Comparison of ENCODE assay signal across 9 mouse cellular contexts in the genomic region with DNA sequence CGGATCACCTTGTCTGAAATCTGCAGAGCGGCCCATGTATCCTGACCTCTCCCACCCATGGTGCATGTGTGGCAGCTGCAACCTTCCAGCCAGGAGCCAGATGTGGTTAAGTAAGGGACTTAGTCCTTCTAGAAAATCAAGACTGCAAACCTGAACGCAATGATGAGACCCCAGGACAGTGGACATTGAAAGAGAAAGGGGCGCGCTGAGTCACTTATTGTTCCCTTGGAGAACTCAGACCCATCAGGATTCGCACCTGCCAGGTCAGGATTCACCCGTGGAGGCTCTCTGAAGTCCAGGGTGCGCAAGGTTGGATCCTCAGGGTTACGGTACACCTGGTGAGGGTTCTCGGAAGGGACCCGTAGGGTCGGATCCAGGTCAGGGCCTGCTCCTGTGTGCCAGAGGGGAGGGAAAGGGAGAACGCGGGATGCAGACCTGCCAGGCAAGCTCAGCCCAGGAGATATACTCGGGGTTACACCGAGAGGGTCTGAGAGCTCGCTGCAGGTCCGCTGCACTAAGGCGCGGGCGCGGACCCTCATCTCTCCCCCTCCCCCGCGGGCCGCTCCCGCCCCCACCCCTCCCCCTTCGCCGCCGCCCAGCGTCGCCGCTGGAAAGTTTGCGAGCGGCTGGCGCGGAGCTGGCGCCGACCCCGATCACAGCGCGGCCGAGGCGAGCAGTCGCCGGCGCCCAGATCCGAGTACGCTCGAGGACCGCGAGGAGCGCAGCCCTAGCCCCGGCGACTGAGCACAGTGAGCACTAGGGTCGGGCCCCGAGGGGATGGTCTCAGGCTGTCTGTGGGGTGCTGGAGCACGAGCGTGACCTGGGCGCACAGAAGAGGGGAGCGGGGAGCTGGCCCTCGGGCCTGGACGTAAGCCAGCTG. TPM values are rescaled to one million over a fixed set of nuclear protein-coding genes. Genes with fewer than 3 reads are reported as not detected.
DNase-seq lines count a peak whose midpoint lies in the region; ATAC-seq and TF ChIP-seq lines count a peak whose summit lies in the region.
"Had no signal": no experiment of that assay in that cellular context is flagged by ENCODE, and none has a peak within 500 bp of the region (broad histone marks: within the 10 kb centered on the region; RNA-seq: fewer than 3 reads in every experiment).

A gene (plus strand): TSS at position 615 of the 880 bp plus-strand sequence.

- H3K27me3 ChIP-seq in kidney, adult 2 months (replicated peaks; ENCODE audit: control insufficient read depth, insufficient read depth, low read length): 0 out of 2 replicates have a peak, but pooled peaks cover 2% of the 10 kb centered on the region
- peaks cover 65% of the 10 kb centered on the region for H3K27me3 ChIP-seq in embryonic facial prominence, embryonic 12.5 days
- peaks cover 65% of the 10 kb centered on the region for H3K27me3 ChIP-seq in intestine, embryonic 15.5 days (replicated peaks)
- H3K27me3 ChIP-seq in midbrain, embryonic 14.5 days (ENCODE audit: control insufficient read depth, insufficient read depth, low read length): peaks cover 47% of the 10 kb centered on the region

- H3K4me2 ChIP-seq in embryonic facial prominence, embryonic 12.5 days (replicated peaks): peak within 1 kb of the TSS; percentile 83
- peak within 1 kb of the TSS; percentile 91 for H3K4me2 ChIP-seq in intestine, embryonic 15.5 days (replicated peaks)
- H3K4me2 ChIP-seq in midbrain, embryonic 14.5 days (ENCODE audit: low read length): peak within 1 kb of the TSS; percentile 52

- no peak for TF ChIP-seq POLR2A in kidney, adult 2 months (IDR thresholded peaks at IDR 0.05; ENCODE audit: low read depth, low read length)

- 13% methylated on average over 55 of the region's 62 CpGs for whole genome bisulfite sequencing in kidney, adult 2 months
- WGBS in embryonic facial prominence, embryonic 12.5 days: 8% methylated on average over 46 of the region's 62 CpGs
- WGBS in intestine, embryonic 15.5 days: 14% methylated on average over 42 of the region's 62 CpGs
- 10% methylated on average over 46 of the region's 62 CpGs for WGBS in midbrain, embryonic 14.5 days

- no peaks in the 10 kb centered on the region for H3K36me3 ChIP-seq in kidney, adult 2 months (ENCODE audit: control insufficient read depth, insufficient read depth, low read length)
- H3K36me3 ChIP-seq in embryonic facial prominence, embryonic 12.5 days: no peaks in the 10 kb centered on the region
- no peaks in the 10 kb centered on the region for H3K36me3 ChIP-seq in intestine, embryonic 15.5 days
- H3K36me3 ChIP-seq in midbrain, embryonic 14.5 days (ENCODE audit: control insufficient read depth, insufficient read depth, low read length): no peaks in the 10 kb centered on the region
- H3K36me3 ChIP-seq: G1E had no signal

- peak within 1 kb of the TSS; percentile 65 for H3K9ac ChIP-seq in embryonic facial prominence, embryonic 12.5 days
- H3K9ac ChIP-seq in intestine, embryonic 15.5 days: peak within 1 kb of the TSS; percentile 59
- peak within 1 kb of the TSS; percentile 16; the same call in 1 of the 2 replicates for H3K9ac ChIP-seq in midbrain, embryonic 14.5 days (replicated peaks; ENCODE audit: low read length)

- H3K4me3 ChIP-seq in kidney, adult 2 months (ENCODE audit: insufficient read depth, low read depth, low read length): peak within 1 kb of the TSS; percentile 52
- H3K4me3 ChIP-seq in embryonic facial prominence, embryonic 12.5 days: peak within 1 kb of the TSS; percentile 40
- H3K4me3 ChIP-seq in intestine, embryonic 15.5 days (replicated peaks): peak within 1 kb of the TSS; percentile 45
- peak within 1 kb of the TSS; percentile 23; the same call in 1 of the 2 replicates for H3K4me3 ChIP-seq in midbrain, embryonic 14.5 days (replicated peaks; ENCODE audit: low read depth, low read length)

- no peak for TF ChIP-seq CTCF in kidney, adult 2 months (conservative IDR thresholded peaks at IDR 0.05; ENCODE audit: insufficient read depth, insufficient read length, low read depth, low read length)

- peak within 1 kb of the TSS; percentile 62 for H3K27ac ChIP-seq in kidney, adult 2 months (ENCODE audit: insufficient read depth, low read depth, low read length)
- H3K27ac ChIP-seq in embryonic facial prominence, embryonic 12.5 days: no peak within 1 kb of the TSS
- H3K27ac ChIP-seq in intestine, embryonic 15.5 days: no peak within 1 kb of the TSS
- no peak within 1 kb of the TSS for H3K27ac ChIP-seq in midbrain, embryonic 14.5 days (replicated peaks; ENCODE audit: low read depth, low read length)

- H3K9me3 ChIP-seq in embryonic facial prominence, embryonic 12.5 days: no peaks in the 10 kb centered on the region
- H3K9me3 ChIP-seq in intestine, embryonic 15.5 days: no peaks in the 10 kb centered on the region
- no peaks in the 10 kb centered on the region for H3K9me3 ChIP-seq in midbrain, embryonic 14.5 days (ENCODE audit: control insufficient read depth, low read length)

- ATAC-seq in embryonic facial prominence, embryonic 12.5 days (ENCODE audit: insufficient number of reproducible peaks, insufficient read depth, low FRiP score, low TSS enrichment): no peak; the same call in 1 of the 2 replicates
- peak; percentile 60 for ATAC-seq in intestine, embryonic 15.5 days
- ATAC-seq in midbrain, embryonic 14.5 days (ENCODE audit: low FRiP score, low TSS enrichment): no peak

- no peak for DNase-seq in kidney, adult 2 months
- DNase-seq in kidney, adult 8-10 months: no peak
- DNase-seq in midbrain, embryonic 14.5 days: peak; percentile 31
- no peak for DNase-seq in right cerebral cortex, postnatal 10 days (ENCODE audit: low spot score in 2 of 2)
- no peak for DNase-seq in gastrocnemius, adult 18-20 months (ENCODE audit: low spot score)
- DNase-seq in right cerebral cortex, adult 18-20 months: no peak

- H3K4me1 ChIP-seq in kidney, adult 2 months (ENCODE audit: control insufficient read depth, insufficient read depth, low read length): 0 out of 2 replicates have a peak, but pooled peaks cover 8% of the 10 kb centered on the region
- peaks cover 9% of the 10 kb centered on the region; the same call in 1 of the 2 replicates for H3K4me1 ChIP-seq in embryonic facial prominence, embryonic 12.5 days
- H3K4me1 ChIP-seq in intestine, embryonic 15.5 days (replicated peaks): peaks cover 10% of the 10 kb centered on the region
- H3K4me1 ChIP-seq in midbrain, embryonic 14.5 days (ENCODE audit: control insufficient read depth, insufficient read depth, low read length): 0 out of 2 replicates have a peak, but pooled peaks cover 4% of the 10 kb centered on the region

RNA-seq across cellular contexts. Expression of the gene that starts here (rescaled TPM):
- 52.8 and 77.3 TPM in 2 replicates for polyA plus RNA-seq in kidney, adult 2 months (2012; rRNA removed)
- 1.7 and 2.1 TPM in 2 replicates for polyA plus RNA-seq in embryonic facial prominence, embryonic 12.5 days (2016; fragmentation: Nextera tagmentation; extraction: Ambion mirVana)
- polyA plus RNA-seq in intestine, embryonic 15.5 days (2015; fragmentation: Nextera tagmentation; extraction: Ambion mirVana): 0.58 and 0.67 TPM in 2 replicates
- 0.18 and 0.21 TPM in 2 replicates for polyA plus RNA-seq in midbrain, embryonic 14.5 days (2014; fragmentation: Nextera tagmentation; extraction: Ambion mirVana)
- under 1 TPM in 1 of 2 experiments, not detected in 1; 0.45 TPM for total RNA-seq in gastrocnemius, adult 18-20 months (2021)
- total RNA-seq: G1E had no signal
- polyA plus RNA-seq: G1E had no signal

Comparison
In these comparisons a context has a peak if more than half of its experiments do, and no peak if none do; other contexts are left out.
1. RNA of the gene that starts here (polyA plus RNA-seq): 52.8 to 77.3 TPM in kidney, adult 2 months; 1.7 to 2.1 TPM in embryonic facial prominence, embryonic 12.5 days, 0.58 to 0.67 TPM in intestine, embryonic 15.5 days and 0.18 to 0.21 TPM in midbrain, embryonic 14.5 days; every median in the first group is over 10 times any median in the second.
2. Peak in ATAC-seq, H3K4me3 ChIP-seq, H3K9ac ChIP-seq and H3K4me2 ChIP-seq in intestine, embryonic 15.5 days; RNA of the gene not detected or under 1 TPM.
3. Peak in DNase-seq, H3K4me3 ChIP-seq, H3K9ac ChIP-seq and H3K4me2 ChIP-seq in midbrain, embryonic 14.5 days; RNA of the gene not detected or under 1 TPM.
4. Peak in every context shown above with its lines, with median percentiles within 50 percentile points of each other: H3K4me3 ChIP-seq, H3K4me2 ChIP-seq and H3K9ac ChIP-seq.